Mouse (Mus musculus): Measurements from ENCODE around the gene Ate1.

- no peak for TF ChIP-seq CTCF (IDR thresholded peaks at IDR 0.05; ENCODE audit: low read depth, low read length)
- TF ChIP-seq POLR2A (IDR thresholded peaks at IDR 0.05; ENCODE audit: insufficient read depth, low read length) = no peak
- TF ChIP-seq EP300 (IDR thresholded peaks at IDR 0.05; ENCODE audit: insufficient read depth, low read depth, low read length) = no peak
Measured at GRCm38 (mm10) chr7:130426586-130426985, 93.6 kb downstream of the Ate1 start.
